Mouse (Mus musculus) ES-Bruce4 (cell line): ENCODE data around the gene Cyp46a1. TPM values are rescaled to one million over a fixed set of nuclear protein-coding genes. Genes with fewer than 3 reads are reported as not detected.

Source experiments
- H3K27ac ChIP-seq: 2 replicates; pipeline ENCODE4 v1.5.1; 2012; ENCODE audit warnings: low read length, inconsistent platforms; ENCODE audit not compliant: insufficient read depth
- H3K27me3 ChIP-seq: 2 replicates; pipeline ENCODE4 v1.6.1; 2012; ENCODE audit warnings: mild to moderate bottlenecking, low read length, inconsistent platforms; ENCODE audit not compliant: control insufficient read depth, poor library complexity, insufficient read depth, severe bottlenecking
- H3K36me3 ChIP-seq: 2 replicates; pipeline ENCODE4 v1.6.1; 2012; ENCODE audit warnings: inconsistent platforms, mild to moderate bottlenecking, low read length, moderate library complexity; ENCODE audit not compliant: control insufficient read depth, poor library complexity, insufficient read depth, severe bottlenecking
- H3K4me1 ChIP-seq: one replicate; pipeline ENCODE4 v1.8.1; 2011; ENCODE audit warnings: low read length; ENCODE audit not compliant: control insufficient read depth, insufficient read depth
- H3K4me3 ChIP-seq: 2 replicates; pipeline ENCODE4 v1.5.1; 2011; ENCODE audit warnings: low read depth, mild to moderate bottlenecking, low read length
- H3K9ac ChIP-seq: 2 replicates; pipeline ENCODE4 v1.6.1; 2012; ENCODE audit warnings: low read depth, mild to moderate bottlenecking, inconsistent platforms; ENCODE audit not compliant: poor library complexity, severe bottlenecking
- H3K9me3 ChIP-seq: replicated peaks from 2 replicates; pipeline ENCODE4 v1.6.1; 2012; ENCODE audit warnings: mild to moderate bottlenecking, low read length, inconsistent platforms; ENCODE audit not compliant: control insufficient read depth, poor library complexity, insufficient read depth, severe bottlenecking
- CTCF ChIP-seq: IDR thresholded peaks from one replicate; pipeline ENCODE4 v1.8.1; 2011; ENCODE audit warnings: low read depth, low read length
- EP300 ChIP-seq: IDR thresholded peaks from 2 replicates; pipeline ENCODE4 v1.6.1; 2011; ENCODE audit warnings: low read depth, low read length; ENCODE audit not compliant: insufficient read depth
- POLR2A ChIP-seq: IDR thresholded peaks from one replicate; pipeline ENCODE4 v1.8.1; 2011; ENCODE audit warnings: low read length; ENCODE audit not compliant: insufficient read depth
- polyA plus RNA-seq: library from polyadenylated mRNA; stranded (reverse); fragments of >200 nt; gene quantifications from 2 replicates; pipeline ENCODE4 v1.2.4, GENCODE M21; 2011; ENCODE audit warnings: low read depth; ENCODE audit not compliant: missing spikeins, insufficient read depth, insufficient read length

The Cyp46a1 gene
- polyA plus RNA-seq, 1 experiment, result 1.0 TPM

GRCm38 (mm10) chr12:108288127-108288880, 45.9 kb upstream of the Cyp46a1 start:
- Histone ChIP-seq H3K9me3 (no peaks in the 10 kb centered on the region), H3K4me3 (peak overlapping the region; percentile 49), H3K4me1 (peaks cover 2% of the 10 kb centered on the region), H3K36me3 (no peaks in the 10 kb centered on the region), H3K9ac (peak overlapping the region; percentile 59), H3K27ac (no peak overlapping the region), H3K27me3 (no peaks in the 10 kb centered on the region)
- TF ChIP-seq POLR2A (no peak), EP300 (no peak), CTCF (no peak)

GRCm38 (mm10) chr12:108292419-108292818, 41.8 kb upstream of the Cyp46a1 start:
- Histone ChIP-seq H3K9ac (no peak overlapping the region), H3K27ac (peak overlapping the region; percentile 2; the same call in 1 of the 2 replicates), H3K9me3 (no peaks in the 10 kb centered on the region), H3K4me3 (peak overlapping the region; percentile 36), H3K36me3 (no peaks in the 10 kb centered on the region), H3K4me1 (no peaks in the 10 kb centered on the region), H3K27me3 (no peaks in the 10 kb centered on the region)
- no peak for TF ChIP-seq EP300
- no peak for TF ChIP-seq POLR2A
- TF ChIP-seq CTCF, result no peak

GRCm38 (mm10) chr12:108292957-108293356, 41.2 kb upstream of the Cyp46a1 start:
- Histone ChIP-seq H3K27ac (peak overlapping the region; percentile 2; the same call in 1 of the 2 replicates), H3K4me1 (no peaks in the 10 kb centered on the region), H3K36me3 (no peaks in the 10 kb centered on the region), H3K9me3 (no peaks in the 10 kb centered on the region), H3K9ac (no peak overlapping the region), H3K4me3 (peak overlapping the region; percentile 64), H3K27me3 (no peaks in the 10 kb centered on the region)
- TF ChIP-seq EP300 (no peak), CTCF (peak; percentile 87)

- H3K4me1 ChIP-seq, result no peaks in the 10 kb centered on the region
- H3K9ac ChIP-seq, result no peak overlapping the region
- no peaks in the 10 kb centered on the region for H3K9me3 ChIP-seq
- no peak for TF ChIP-seq POLR2A
- TF ChIP-seq EP300, result no peak
- TF ChIP-seq CTCF, result no peak
- H3K27me3 ChIP-seq, result no peaks in the 10 kb centered on the region
- H3K27ac ChIP-seq, result no peak overlapping the region
- no peaks in the 10 kb centered on the region for H3K36me3 ChIP-seq
- no peak overlapping the region for H3K4me3 ChIP-seq
Observed at GRCm38 (mm10) chr12:108294620-108295019, 39.6 kb upstream of the Cyp46a1 start.

DNA sequence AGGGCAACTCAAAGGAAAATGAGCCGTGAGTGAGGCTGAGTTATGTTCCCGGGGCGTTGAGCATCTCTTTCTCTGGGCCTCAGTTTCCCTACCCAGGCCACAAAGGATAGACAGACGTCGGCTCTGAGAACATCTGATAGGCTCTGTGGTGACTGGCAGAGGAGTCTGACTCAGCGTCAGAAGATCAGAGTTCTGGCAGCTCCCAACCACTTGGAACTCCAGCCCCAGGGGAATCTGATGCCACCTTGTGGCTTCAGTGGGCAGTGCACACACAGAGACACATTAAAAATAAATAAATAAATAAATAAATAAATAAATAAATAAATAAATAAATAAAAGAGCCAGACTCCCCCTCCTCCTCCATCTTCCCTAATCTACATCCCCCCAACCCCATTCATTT, 37.1 kb upstream of the Cyp46a1 start:
- Histone ChIP-seq H3K27ac (no peak overlapping the region), H3K27me3 (no peaks in the 10 kb centered on the region), H3K9me3 (no peaks in the 10 kb centered on the region), H3K4me3 (no peak overlapping the region), H3K9ac (no peak overlapping the region), H3K36me3 (no peaks in the 10 kb centered on the region), H3K4me1 (peaks cover 2% of the 10 kb centered on the region)
- TF ChIP-seq POLR2A, result no peak
- no peak for TF ChIP-seq EP300
- peak; percentile 45 for TF ChIP-seq CTCF

DNA sequence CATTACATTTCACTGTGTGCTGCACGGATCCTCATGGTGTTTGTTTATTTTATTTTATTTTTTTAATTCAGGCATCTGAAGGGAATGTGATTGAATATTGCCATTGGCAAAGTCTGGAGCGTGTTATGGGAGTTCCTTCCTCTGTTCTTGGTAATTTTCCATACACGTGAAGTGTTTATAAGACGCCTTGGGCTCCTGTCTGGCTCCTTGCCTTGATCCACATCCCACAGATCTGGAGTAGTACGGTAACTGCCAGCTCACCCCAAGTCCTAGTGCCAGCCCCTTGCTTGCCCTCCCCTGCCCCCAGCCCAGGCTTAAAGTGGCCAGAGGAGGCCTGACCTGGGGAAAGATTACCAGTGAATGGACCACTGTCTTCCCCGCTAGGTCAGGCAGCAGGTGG, 33.2 kb upstream of the Cyp46a1 start:
- TF ChIP-seq EP300 (no peak), POLR2A (no peak), CTCF (no peak)
- Histone ChIP-seq H3K4me1 (peaks cover 2% of the 10 kb centered on the region), H3K4me3 (no peak overlapping the region), H3K27me3 (no peaks in the 10 kb centered on the region), H3K9me3 (no peaks in the 10 kb centered on the region), H3K27ac (no peak overlapping the region), H3K36me3 (no peaks in the 10 kb centered on the region), H3K9ac (no peak overlapping the region)
